Mouse (Mus musculus) E14TG2a.4 (cell line): ENCODE data around the gene Aida.

ENCODE experiments used
- CTCF ChIP-seq: conservative IDR thresholded peaks from 2 replicates; pipeline ENCODE4 v1.5.1; 2014; ENCODE audit warnings: low read length
- NANOG ChIP-seq: IDR thresholded peaks from 2 replicates; pipeline ENCODE4 v1.6.1; 2014; ENCODE audit warnings: borderline replicate concordance, low read length, mixed read lengths
- POU5F1 ChIP-seq: IDR thresholded peaks from 2 replicates; pipeline ENCODE4 v1.6.1; 2014; ENCODE audit warnings: low read length, borderline replicate concordance

- TF ChIP-seq CTCF (no peak), POU5F1 (no peak), NANOG (no peak)
Measured at GRCm38 (mm10) chr1:183297886-183298489, 1.6 kb downstream of the Aida start.
